Mouse (Mus musculus) layer of hippocampus, adult 2 months (tissue): Measurements from ENCODE around the gene Itpr1. TPM values are rescaled to one million over a fixed set of nuclear protein-coding genes. Genes with fewer than 3 reads are reported as not detected.
A peak's percentile ranks its signal among the peaks of the same experiment; 100 is the strongest.
"Not testable (repeated sequence)": the region's sequence is repeated elsewhere in the genome, so short reads cannot be mapped to it uniquely, and the experiment has no call there.

Experiments
- DNase-seq, 2 experiments: peaks; one replicate each; pipeline ENCODE4 v3.0.0; 2022; ENCODE audit warnings: low spot score in 2 of 2
- H3K27ac ChIP-seq: fragments of 200-600 bp; 2 replicates; pipeline ENCODE4 v1.8.1; 2022
- H3K4me3 ChIP-seq: fragments of 200-600 bp; 2 replicates; pipeline ENCODE4 v1.8.1; 2022; ENCODE audit warnings: mild to moderate bottlenecking
- CTCF ChIP-seq: fragments of 200-600 bp; conservative IDR thresholded peaks from 2 replicates; pipeline ENCODE4 v1.8.1; 2022; ENCODE audit warnings: antibody characterized with exemption, mild to moderate bottlenecking, moderate library complexity
- total RNA-seq, 2 experiments: library from RNA; stranded (reverse); gene quantifications; 2 replicates each; pipeline ENCODE4 v1.2.3; 2021

Gene Itpr1
- total RNA-seq, 2 experiments from 2014 or later, result 317 to 337 TPM

DNA sequence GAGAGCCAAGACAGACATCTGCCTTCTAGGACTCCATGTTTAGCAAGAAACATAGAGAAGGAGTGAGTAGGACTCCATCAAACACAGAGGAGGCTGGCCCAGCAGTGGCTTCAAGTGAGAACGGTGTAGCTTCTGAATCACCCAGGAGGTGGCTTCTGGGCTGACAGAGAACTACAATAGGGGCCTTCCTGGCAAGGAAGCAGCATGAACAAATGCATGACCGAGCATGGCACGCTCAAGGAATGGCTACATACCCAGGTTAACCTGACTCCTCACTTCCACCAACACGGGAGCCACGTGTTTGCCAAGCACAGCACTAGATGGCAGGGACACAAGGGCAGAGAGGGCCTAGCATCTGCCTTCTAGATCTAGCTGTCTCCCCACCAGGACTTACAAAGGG, 332.6 kb downstream of the Itpr1 start:
- Histone ChIP-seq H3K27ac (no peak overlapping the region), H3K4me3 (no peak overlapping the region)
- DNase-seq, result no peak
- TF ChIP-seq CTCF, result no peak

DNA sequence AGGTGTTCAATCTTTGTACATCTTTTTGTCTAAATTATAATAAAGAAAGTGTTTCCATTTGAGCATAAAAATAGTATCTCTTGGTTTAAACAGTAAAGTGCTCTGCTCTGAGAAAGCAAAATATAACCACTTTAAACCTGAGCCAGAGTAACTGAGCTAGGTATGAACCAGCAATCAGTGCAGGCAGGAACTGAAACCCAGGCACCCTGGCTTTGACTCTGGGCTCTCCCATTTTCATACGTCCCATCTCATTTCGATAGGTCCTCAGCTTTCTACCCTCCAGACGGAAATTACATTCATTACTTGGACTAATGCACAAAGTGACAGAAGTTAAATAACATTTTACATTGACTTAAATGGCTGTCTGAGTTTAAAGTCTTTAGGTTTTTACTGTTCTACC, 335.5 kb downstream of the Itpr1 start:
- Histone ChIP-seq H3K27ac (no peak overlapping the region), H3K4me3 (no peak overlapping the region)
- no peak for DNase-seq
- TF ChIP-seq CTCF, result no peak

DNA sequence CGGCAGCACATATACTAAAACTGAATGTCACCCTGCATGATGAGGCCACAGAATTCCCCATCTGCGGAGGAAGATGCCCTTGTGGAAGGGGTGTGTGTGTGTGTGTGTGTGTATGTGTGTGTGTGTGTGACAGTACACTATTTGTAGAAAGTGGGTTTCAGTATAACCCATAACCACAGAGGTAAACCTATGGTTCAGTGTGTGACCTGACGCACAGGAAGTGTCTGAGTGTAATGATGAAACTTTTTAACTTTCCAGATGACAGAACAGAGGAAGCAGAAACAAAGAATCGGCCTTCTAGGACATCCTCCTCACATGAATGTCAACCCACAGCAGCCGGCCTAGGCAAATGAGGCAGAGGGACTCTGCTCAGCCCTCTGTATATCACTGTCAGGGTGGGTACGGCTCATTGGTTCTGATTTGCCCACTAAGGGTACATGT, 336.6 kb downstream of the Itpr1 start:
- no peak for DNase-seq
- no peak for TF ChIP-seq CTCF
- Histone ChIP-seq H3K27ac (peak overlapping the region; percentile 59; the same call in 1 of the 2 replicates), H3K4me3 (no peak overlapping the region)

DNA sequence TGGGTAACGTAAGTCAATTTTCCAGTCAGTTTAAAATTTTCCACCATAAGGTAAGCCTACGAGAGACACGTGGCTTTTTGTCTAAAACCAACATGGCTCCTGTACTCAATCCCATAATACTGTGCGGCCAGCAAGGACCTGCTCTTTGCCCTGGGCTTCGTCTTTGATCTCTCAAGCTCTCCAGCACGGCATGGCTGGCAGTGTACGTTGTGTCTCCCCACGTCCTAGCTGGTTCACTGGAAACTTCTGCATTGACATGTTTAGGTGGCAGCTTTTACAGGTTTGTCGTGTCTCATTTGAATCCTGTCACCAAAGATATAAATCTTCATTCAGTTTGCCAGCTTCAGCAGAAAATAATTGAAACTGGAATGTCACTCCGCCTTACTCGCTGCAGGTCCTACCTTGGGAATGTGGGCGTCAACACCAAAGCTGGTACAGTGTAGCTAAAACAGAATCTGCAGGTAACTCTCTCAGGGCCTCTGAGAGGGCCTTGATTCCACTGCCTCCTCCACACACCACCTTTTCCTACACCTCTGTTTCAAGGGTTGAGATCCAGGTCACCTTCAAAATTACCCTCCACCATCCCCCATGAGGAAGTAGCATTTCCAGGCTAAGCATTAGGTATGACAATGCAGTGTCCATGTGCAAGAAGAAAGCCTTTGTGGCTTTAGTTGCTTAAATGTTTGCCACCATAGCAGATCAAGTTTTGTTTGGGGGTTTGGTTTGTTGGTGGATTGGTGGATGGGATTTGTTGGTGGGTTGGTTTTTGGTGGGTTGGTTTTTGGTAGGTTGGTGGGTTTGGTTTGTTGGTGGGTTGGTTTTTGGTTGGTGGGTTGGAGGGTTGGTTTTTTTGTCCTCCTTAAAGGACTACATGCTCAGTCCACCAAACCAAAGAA, 339.1 kb downstream of the Itpr1 start:
- DNase-seq, result no peak
- no peak for TF ChIP-seq CTCF
- no peak overlapping the region for H3K4me3 ChIP-seq
- H3K27ac ChIP-seq, result no peak overlapping the region

DNA sequence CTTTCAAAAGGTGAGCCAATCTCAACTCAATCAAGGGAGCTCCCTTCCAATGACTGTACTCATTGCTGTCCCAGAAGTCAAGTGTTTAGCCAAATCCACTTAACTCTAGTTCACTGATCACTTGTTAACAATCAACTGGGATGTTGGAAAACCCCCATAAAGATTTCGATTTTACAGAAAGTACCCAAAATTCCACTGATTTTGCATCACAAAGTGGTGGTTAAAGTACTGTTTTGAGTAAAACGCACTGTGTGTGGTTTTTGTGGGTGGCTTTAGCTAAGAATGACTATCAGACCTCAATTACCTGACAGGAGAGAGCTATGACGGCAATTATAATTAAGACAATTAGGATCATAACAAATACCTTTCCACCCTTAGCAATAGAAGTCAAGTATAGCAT, 340.1 kb downstream of the Itpr1 start:
- no peak for DNase-seq
- Histone ChIP-seq H3K27ac (no peak overlapping the region), H3K4me3 (no peak overlapping the region)
- TF ChIP-seq CTCF, result no peak

DNA sequence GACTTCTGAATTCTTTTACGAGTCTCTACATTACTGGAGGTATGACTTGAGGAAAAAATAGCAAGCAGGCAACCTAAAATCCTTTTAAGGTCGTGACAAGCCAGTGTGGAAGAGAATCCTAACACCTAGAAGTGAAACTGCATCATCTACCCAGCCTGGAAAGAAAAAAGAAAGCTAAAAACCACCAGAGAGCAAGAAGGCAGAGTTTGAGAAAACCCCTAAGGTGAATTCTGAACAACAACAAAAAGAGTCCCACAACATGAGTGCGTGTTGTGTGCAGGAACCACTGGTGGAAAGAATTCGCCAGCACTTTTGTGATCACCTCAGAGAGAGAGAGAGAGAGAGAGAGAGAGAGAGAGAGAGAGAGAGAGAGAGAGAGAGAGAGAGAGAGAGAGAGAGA, 340.6 kb downstream of the Itpr1 start:
- DNase-seq, result no peak
- no peak overlapping the region for H3K4me3 ChIP-seq
- TF ChIP-seq CTCF, result no peak

DNA sequence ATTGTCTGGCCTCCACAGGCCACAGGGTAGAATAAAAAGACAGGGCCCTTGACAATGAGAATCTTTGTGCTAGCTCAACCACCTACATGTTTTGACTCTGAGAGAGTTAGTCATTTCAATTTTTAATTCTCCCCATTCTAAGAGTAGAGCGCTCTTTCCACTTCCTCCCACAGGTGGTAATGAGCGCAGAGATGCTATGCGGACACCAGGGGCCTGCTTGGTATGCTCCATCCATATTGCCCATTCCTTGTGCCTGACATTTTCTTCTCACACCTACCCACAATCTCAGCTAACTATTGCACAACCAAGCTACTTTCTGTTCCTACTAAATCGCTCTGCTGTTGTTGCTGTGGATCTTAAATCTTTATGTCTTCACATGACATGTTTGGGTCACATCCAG, 341.5 kb downstream of the Itpr1 start:
- no peak for TF ChIP-seq CTCF
- no peak overlapping the region for H3K27ac ChIP-seq
- H3K4me3 ChIP-seq, result no peak overlapping the region
- no peak for DNase-seq

More for the DNA sequence above, 340.6 kb downstream of the Itpr1 start:
- no peak overlapping the region for H3K27ac ChIP-seq

DNA sequence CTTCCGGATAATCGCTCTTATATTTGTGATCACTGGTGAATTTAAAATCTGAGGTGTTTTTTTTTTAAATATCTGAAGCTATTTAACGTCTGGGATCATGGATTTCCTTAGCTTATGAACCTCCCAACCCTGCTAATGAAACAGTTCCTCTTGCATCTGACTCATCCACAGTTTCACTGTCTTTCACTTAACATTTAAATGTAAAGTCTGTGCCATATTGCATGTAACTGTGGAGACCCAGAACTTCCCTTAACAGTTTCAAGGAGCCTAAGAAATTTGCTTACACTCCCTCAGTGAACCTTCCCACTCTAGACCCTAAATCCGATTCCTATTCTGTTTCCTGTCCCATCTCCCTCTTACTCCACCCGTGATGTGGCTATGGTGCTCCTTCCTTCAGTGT, 342.0 kb downstream of the Itpr1 start:
- no peak for DNase-seq
- Histone ChIP-seq H3K27ac (no peak overlapping the region), H3K4me3 (no peak overlapping the region)
- no peak for TF ChIP-seq CTCF

DNA sequence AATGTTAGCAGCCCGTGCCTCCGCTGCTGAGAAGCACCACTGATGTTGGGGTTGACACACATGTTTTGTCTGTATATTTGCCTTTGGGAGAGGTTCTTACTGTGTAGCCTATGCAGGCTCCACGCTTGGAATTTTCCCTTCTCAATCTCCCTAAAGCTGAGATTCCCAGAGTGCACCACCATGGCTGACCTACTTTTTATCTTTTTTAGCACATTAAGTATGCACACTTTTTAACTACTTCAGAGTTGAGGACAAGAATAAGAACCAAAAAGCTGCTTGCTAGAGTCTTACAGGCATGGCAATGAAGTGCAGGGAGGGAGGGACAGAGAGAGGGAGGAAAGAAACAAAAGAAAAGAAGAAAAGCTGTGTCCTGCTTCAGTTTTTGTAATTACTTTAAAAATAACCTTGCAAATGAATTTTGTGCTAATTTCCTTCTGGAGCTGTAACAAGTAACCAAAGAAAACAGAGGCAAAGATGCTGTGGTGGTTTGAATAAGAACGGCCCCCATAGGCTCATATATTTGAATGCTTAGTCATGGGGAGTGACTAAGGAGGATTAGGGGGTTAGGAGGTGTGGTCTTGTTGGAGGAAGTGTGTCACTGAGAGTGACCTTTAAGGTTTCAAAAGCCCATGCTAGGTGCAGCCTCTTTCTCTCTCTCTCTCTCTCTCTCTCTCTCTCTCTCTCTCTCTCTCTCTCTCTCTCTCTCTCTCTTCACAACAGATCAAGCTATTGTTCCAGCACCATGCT, 344.9 kb downstream of the Itpr1 start:
- DNase-seq, result no peak
- H3K4me3 ChIP-seq, result no peak overlapping the region
- H3K27ac ChIP-seq, result 0 out of 2 replicates have a peak overlapping the region, but pooled peaks have one; percentile 28
- no peak for TF ChIP-seq CTCF

DNA sequence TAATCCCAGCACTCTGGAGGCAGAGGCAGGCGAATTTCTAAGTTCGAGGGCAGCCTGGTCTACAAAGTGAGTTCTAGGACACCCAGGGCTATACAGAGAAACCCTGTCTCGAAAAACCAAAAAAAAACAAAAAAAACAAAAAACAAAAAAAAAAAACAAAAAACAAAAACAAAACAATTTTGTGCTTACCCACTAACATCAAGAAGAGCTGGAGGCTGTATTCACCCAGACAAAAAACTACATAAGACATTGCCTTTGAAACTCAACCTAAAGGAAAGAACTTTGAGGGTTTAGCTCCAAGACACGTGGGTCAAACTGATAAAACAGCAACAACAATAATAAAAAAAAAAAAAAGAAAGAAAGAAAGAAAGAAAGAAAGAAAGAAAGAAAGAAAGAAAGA, 346.3 kb downstream of the Itpr1 start:
- not testable (repeated sequence) for H3K4me3 ChIP-seq, H3K27ac ChIP-seq, DNase-seq

DNA sequence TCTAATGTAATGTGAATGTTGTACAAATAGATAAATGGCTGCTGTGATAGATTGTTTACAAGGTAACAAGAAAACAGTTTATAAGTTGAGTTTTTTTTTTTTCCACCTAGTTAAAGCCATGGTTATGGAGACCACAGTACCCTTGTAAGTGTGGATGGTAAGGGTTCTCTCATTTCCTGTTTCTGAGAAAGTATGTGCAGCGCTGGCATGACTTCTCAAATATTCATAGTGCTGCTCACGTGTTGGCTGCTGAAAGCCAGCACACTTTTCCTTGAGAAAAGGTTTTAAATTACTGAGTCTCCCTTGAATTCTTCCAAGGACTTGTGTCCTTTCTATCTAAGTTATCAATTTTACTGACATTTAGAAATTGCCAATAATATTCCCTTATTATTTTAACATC, 350.1 kb downstream of the Itpr1 start:
- Histone ChIP-seq H3K27ac (no peak overlapping the region), H3K4me3 (no peak overlapping the region)
- TF ChIP-seq CTCF, result no peak
- no peak for DNase-seq

DNA sequence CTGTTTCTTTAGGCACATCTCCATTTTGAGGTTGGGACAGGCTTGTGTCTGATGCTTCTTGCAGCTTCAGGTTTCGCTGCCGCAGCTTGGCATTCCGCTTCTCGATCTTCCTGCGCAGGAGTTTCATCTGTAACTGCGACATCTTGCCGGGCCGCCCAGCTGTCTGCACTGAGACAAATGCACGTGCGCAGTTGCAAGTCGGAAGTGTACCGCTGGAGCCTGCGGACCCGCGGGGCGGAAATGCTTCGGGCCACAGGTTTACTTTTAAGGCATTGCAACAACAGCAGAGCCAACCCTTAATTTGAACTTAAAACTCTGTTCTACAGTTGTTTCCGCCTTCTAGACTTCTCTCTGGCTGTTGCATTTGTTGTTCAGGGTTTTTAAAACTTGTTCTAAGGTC, 352.6 kb downstream of the Itpr1 start:
- H3K4me3 ChIP-seq, DNase-seq: not testable (repeated sequence)

DNA sequence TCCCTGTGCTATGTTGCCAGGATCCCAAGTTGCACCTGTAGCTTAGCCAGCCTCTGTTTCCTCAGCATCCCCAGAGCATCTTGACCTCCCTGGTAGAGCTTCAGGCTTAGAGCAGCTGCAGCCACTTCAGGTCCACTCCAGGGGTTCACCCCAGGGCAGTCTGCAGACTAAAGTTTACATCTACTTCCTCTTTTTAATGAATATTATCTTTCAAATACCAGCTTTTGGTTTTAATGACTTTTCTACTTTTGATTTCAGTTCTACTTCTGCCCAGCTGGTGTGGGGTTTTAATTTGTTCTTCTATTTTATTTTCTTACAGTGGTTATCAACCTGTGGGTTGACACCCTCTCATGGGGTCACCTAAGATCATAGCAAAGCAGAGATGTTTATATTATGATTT, 353.7 kb downstream of the Itpr1 start:
- H3K27ac ChIP-seq, result no peak overlapping the region
- DNase-seq, result no peak
- H3K4me3 ChIP-seq, result no peak overlapping the region
- TF ChIP-seq CTCF, result no peak

More for the DNA sequence above, 352.6 kb downstream of the Itpr1 start:
- H3K27ac ChIP-seq, result not testable (repeated sequence)
